Mouse (Mus musculus) naive thymus-derived CD4-positive, alpha-beta T cell, adult 2 months (primary cell): ENCODE measurements around the gene Bnip1.

Source experiments
- DNase-seq: peaks from one replicate; pipeline ENCODE4 v3.0.0-alpha.2; 2011; ENCODE audit warnings: low read depth

The Bnip1 gene

GRCm38 (mm10) chr17:26780750-26781571 is at the start of gene Bnip1:
Gene Bnip1 (plus strand): TSS chr17:26781066.
- peak; percentile 80 for DNase-seq

- DNase-seq, result no peak
Measured at GRCm38 (mm10) chr17:26742581-26742980, 38.3 kb upstream of the Bnip1 start.

GRCm38 (mm10) chr17:26743294-26743693 is 37.6 kb upstream of the Bnip1 start:
- no peak for DNase-seq

- no peak for DNase-seq
Measured at GRCm38 (mm10) chr17:26749975-26750374, 30.9 kb upstream of the Bnip1 start.

- peak; percentile 67 for DNase-seq
Measured at GRCm38 (mm10) chr17:26752297-26752696, 28.6 kb upstream of the Bnip1 start.

- DNase-seq, result peak; percentile 28
Measured at GRCm38 (mm10) chr17:26753476-26753875, 27.4 kb upstream of the Bnip1 start.

- no peak for DNase-seq
Measured at GRCm38 (mm10) chr17:26767100-26767753, 13.6 kb upstream of the Bnip1 start.

GRCm38 (mm10) chr17:26767754-26768124 is 13.1 kb upstream of the Bnip1 start:
- DNase-seq, result no peak

- DNase-seq, result no peak
Measured at GRCm38 (mm10) chr17:26776211-26776610, 4.7 kb upstream of the Bnip1 start.

- no peak for DNase-seq
Measured at GRCm38 (mm10) chr17:26778001-26778400, 2.9 kb upstream of the Bnip1 start.

GRCm38 (mm10) chr17:26778430-26779100 is 2.3 kb upstream of the Bnip1 start:
- DNase-seq, result no peak

- DNase-seq, result no peak
Measured at GRCm38 (mm10) chr17:26779471-26779870, 1.4 kb upstream of the Bnip1 start.

- no peak for DNase-seq
Measured at GRCm38 (mm10) chr17:26781610-26782043, 761 bp downstream of the Bnip1 start.

GRCm38 (mm10) chr17:26784525-26784924 is 3.7 kb downstream of the Bnip1 start:
- DNase-seq, result no peak

GRCm38 (mm10) chr17:26786586-26786985 is 5.7 kb downstream of the Bnip1 start:
- DNase-seq, result peak; percentile 15

GRCm38 (mm10) chr17:26788986-26789385 is 8.1 kb downstream of the Bnip1 start:
- DNase-seq, result no peak

GRCm38 (mm10) chr17:26789460-26790268 is 8.8 kb downstream of the Bnip1 start:
- no peak for DNase-seq

GRCm38 (mm10) chr17:26790269-26791214 is 9.7 kb downstream of the Bnip1 start:
- no peak for DNase-seq

- DNase-seq, result no peak
Measured at GRCm38 (mm10) chr17:26791580-26791979, 10.7 kb downstream of the Bnip1 start.

- no peak for DNase-seq
Measured at GRCm38 (mm10) chr17:26792096-26792495, 11.2 kb downstream of the Bnip1 start.
